Mouse (Mus musculus) intestine, embryonic 15.5 days (tissue): ENCODE measurements around the gene Phlpp1. TPM values are rescaled to one million over a fixed set of nuclear protein-coding genes. Genes with fewer than 3 reads are reported as not detected.
A peak's percentile ranks its signal among the peaks of the same experiment; 100 is the strongest.

ENCODE experiments used
- ATAC-seq: fragments of 200-750 bp; cut with Nextera tagmentation; 2 replicates; pipeline ENCODE4 v1.8.0; 2017; ENCODE audit warnings: moderate TSS enrichment, moderate library complexity
- H3K27ac ChIP-seq: fragments of 300-500 bp; sonication (generic); 2 replicates; pipeline ENCODE4 v1.5.1; 2015; ENCODE audit warnings: mild to moderate bottlenecking, inconsistent platforms
- H3K27me3 ChIP-seq: fragments of 300-500 bp; sonication (generic); replicated peaks from 2 replicates; pipeline ENCODE4 v1.6.1; 2015; ENCODE audit warnings: inconsistent platforms
- H3K36me3 ChIP-seq: fragments of 300-500 bp; sonication (generic); 2 replicates; pipeline ENCODE4 v1.6.1; 2015; ENCODE audit warnings: inconsistent platforms
- H3K4me1 ChIP-seq: fragments of 300-500 bp; sonication (generic); replicated peaks from 2 replicates; pipeline ENCODE4 v1.6.1; 2015; ENCODE audit warnings: inconsistent platforms
- H3K4me2 ChIP-seq: fragments of 300-500 bp; sonication (generic); replicated peaks from 2 replicates; pipeline ENCODE4 v1.6.1; 2015; ENCODE audit warnings: mild to moderate bottlenecking, inconsistent platforms
- H3K4me3 ChIP-seq: fragments of 300-500 bp; sonication (generic); replicated peaks from 2 replicates; pipeline ENCODE4 v1.5.1; 2015; ENCODE audit warnings: inconsistent platforms
- H3K9ac ChIP-seq: fragments of 300-500 bp; sonication (generic); 2 replicates; pipeline ENCODE4 v1.6.1; 2015; ENCODE audit warnings: inconsistent platforms
- H3K9me3 ChIP-seq: fragments of 300-500 bp; sonication (generic); 2 replicates; pipeline ENCODE4 v1.6.1; 2016; ENCODE audit warnings: inconsistent platforms
- whole genome bisulfite sequencing: fragments of 180-500 bp; shearing (Covaris S2); methylation state at CpG from one replicate; pipeline ENCODE4 v1.1.7; 2015; 5-methylcytosine and 5-hydroxymethylcytosine counted together
- polyA plus RNA-seq: library from polyadenylated mRNA; unstranded; fragments of >200 nt; fragmentation: Nextera tagmentation; extraction: Ambion mirVana; gene quantifications from 2 replicates; pipeline ENCODE4 v1.2.1, GENCODE M21; 2015

The Phlpp1 gene
- polyA plus RNA-seq, 1 experiment from 2014 or later, result 3.2 TPM

DNA sequence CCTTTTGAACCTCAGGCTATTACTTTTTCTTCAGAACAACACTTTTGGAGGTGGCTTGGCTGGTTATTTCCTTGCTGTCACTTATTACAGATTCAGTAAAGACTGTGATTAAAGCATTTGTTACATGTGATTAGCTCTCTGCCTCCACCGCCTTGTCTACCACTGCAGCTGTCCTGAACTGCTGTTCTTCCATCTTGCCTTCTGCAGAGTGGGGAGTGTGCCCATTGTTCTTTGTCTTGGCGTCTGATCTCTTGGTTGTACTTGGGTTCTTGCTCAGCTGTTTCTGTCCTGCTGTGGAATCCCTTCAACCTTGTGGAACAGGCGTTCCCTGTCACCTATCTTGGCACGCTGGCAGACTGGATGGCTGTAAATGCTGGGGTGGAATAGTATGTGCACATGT, 30.4 kb downstream of the Phlpp1 start:
- Histone ChIP-seq H3K27me3 (no peaks in the 10 kb centered on the region), H3K36me3 (no peaks in the 10 kb centered on the region), H3K27ac (no peak overlapping the region), H3K4me2 (no peak overlapping the region), H3K4me3 (no peak overlapping the region), H3K9me3 (no peaks in the 10 kb centered on the region), H3K9ac (no peak overlapping the region), H3K4me1 (peaks cover 16% of the 10 kb centered on the region; the same call in 1 of the 2 replicates)
- ATAC-seq, result no peak
- WGBS, result 71% methylated on average over 4 of the region's 4 CpGs

GRCm38 (mm10) chr1:106203942-106204341, 32.4 kb downstream of the Phlpp1 start:
- WGBS, result 43% methylated on average over 3 of the region's 3 CpGs
- no peak for ATAC-seq
- no peaks in the 10 kb centered on the region for H3K27me3 ChIP-seq

GRCm38 (mm10) chr1:106204350-106204749, 32.8 kb downstream of the Phlpp1 start:
- H3K9me3 ChIP-seq, result no peaks in the 10 kb centered on the region
- 28% methylated on average over 3 of the region's 3 CpGs for WGBS
- H3K27me3 ChIP-seq, result no peaks in the 10 kb centered on the region

More at GRCm38 (mm10) chr1:106203942-106204341, 32.4 kb downstream of the Phlpp1 start:
- Histone ChIP-seq H3K27ac (no peak overlapping the region), H3K4me2 (no peak overlapping the region), H3K9ac (no peak overlapping the region), H3K36me3 (no peaks in the 10 kb centered on the region), H3K4me3 (no peak overlapping the region), H3K9me3 (no peaks in the 10 kb centered on the region), H3K4me1 (peaks cover 15% of the 10 kb centered on the region; the same call in 1 of the 2 replicates)

GRCm38 (mm10) chr1:106208581-106208980, 37.0 kb downstream of the Phlpp1 start:
- 64% methylated on average over 5 of the region's 5 CpGs for WGBS
- Histone ChIP-seq H3K4me1 (0 out of 2 replicates have a peak, but pooled peaks cover 8% of the 10 kb centered on the region), H3K27me3 (no peaks in the 10 kb centered on the region), H3K36me3 (no peaks in the 10 kb centered on the region), H3K27ac (no peak overlapping the region), H3K4me2 (no peak overlapping the region), H3K4me3 (no peak overlapping the region), H3K9me3 (no peaks in the 10 kb centered on the region), H3K9ac (no peak overlapping the region)
- no peak for ATAC-seq

More at GRCm38 (mm10) chr1:106204350-106204749, 32.8 kb downstream of the Phlpp1 start:
- H3K36me3 ChIP-seq, result no peaks in the 10 kb centered on the region
- no peak overlapping the region for H3K4me3 ChIP-seq
- H3K27ac ChIP-seq, result no peak overlapping the region
- H3K4me2 ChIP-seq, result no peak overlapping the region
- H3K9ac ChIP-seq, result no peak overlapping the region
- ATAC-seq, result peak; percentile 70
- peaks cover 12% of the 10 kb centered on the region; the same call in 1 of the 2 replicates for H3K4me1 ChIP-seq

DNA sequence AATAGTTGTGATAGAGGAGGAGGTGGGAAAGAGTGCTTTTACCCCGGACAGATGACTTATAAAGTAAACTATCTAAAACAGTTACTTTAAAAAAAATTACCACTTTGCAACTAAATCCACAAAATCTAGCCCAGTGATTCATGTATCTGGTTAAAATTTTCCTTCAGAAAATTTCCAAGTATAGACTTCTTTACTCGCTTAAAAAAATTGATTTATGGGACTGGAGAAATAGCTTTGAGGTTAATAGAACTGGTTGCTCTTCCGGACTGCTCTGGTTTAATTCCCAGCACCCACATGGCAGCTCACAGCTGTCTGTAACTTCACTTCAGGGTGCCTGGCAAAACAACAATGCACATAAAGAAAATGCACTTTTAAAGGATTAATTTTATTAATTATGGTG, 38.9 kb downstream of the Phlpp1 start:
- 44% methylated on average over 3 of the region's 3 CpGs for WGBS
- Histone ChIP-seq H3K9ac (no peak overlapping the region), H3K4me2 (no peak overlapping the region), H3K36me3 (no peaks in the 10 kb centered on the region), H3K4me1 (no peaks in the 10 kb centered on the region), H3K9me3 (no peaks in the 10 kb centered on the region), H3K4me3 (no peak overlapping the region), H3K27me3 (no peaks in the 10 kb centered on the region), H3K27ac (no peak overlapping the region)
- no peak for ATAC-seq

DNA sequence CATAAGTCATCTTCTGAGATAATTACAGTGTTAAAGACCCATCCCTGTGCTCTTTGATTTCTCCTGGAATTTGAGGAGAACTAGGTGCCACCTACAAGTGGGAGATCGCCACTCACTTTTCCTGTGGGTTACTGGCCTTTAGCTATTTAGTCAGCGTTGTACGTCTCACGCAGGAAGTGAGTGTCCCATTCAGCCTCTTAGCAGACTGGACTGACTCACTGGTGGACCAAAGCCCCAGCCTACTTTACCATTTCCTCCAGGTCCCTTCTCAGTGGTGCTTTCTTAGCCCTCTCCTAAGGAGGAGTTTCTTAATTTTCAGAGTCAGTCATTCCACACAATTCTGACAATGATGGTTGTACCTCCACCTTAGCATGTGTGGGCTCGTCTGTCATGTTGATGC, 39.6 kb downstream of the Phlpp1 start:
- 84% methylated on average over 5 of the region's 5 CpGs for whole genome bisulfite sequencing
- no peaks in the 10 kb centered on the region for H3K27me3 ChIP-seq
- H3K36me3 ChIP-seq, result no peaks in the 10 kb centered on the region
- H3K4me2 ChIP-seq, result no peak overlapping the region
- no peak overlapping the region for H3K9ac ChIP-seq
- H3K4me1 ChIP-seq, result no peaks in the 10 kb centered on the region
- H3K27ac ChIP-seq, result no peak overlapping the region
- H3K4me3 ChIP-seq, result no peak overlapping the region
- no peaks in the 10 kb centered on the region for H3K9me3 ChIP-seq
- no peak for ATAC-seq

DNA sequence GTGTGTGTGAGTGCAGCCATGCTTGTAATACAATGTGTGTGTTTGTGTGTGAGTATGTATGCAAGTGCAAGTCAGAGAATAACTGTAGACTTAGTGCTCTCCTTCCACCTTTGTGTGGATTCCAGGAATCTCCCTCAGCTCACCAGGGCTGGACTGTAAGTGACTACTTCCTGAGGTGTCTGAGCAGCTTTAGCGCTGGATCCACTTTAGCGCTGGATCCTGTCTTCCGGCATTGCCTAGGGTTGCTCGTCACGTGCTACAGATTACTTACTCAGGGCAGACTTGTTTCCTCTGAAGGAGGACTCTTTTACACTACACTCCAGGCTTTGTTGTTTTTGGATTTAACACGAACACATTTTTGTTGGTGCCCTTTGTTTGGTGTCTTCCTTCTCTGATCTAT, 48.9 kb downstream of the Phlpp1 start:
- no peak overlapping the region for H3K9ac ChIP-seq
- no peak for ATAC-seq
- H3K4me3 ChIP-seq, result no peak overlapping the region
- no peaks in the 10 kb centered on the region for H3K36me3 ChIP-seq
- H3K9me3 ChIP-seq, result no peaks in the 10 kb centered on the region
- H3K4me2 ChIP-seq, result no peak overlapping the region
- WGBS, result 67% methylated on average over 6 of the region's 6 CpGs
- H3K4me1 ChIP-seq, result no peaks in the 10 kb centered on the region
- H3K27me3 ChIP-seq, result no peaks in the 10 kb centered on the region
- no peak overlapping the region for H3K27ac ChIP-seq

- WGBS, result 90% methylated on average over 1 of the region's 1 CpGs
- Histone ChIP-seq H3K4me1 (no peaks in the 10 kb centered on the region), H3K4me2 (no peak overlapping the region), H3K4me3 (no peak overlapping the region), H3K9me3 (no peaks in the 10 kb centered on the region), H3K27me3 (no peaks in the 10 kb centered on the region), H3K27ac (no peak overlapping the region), H3K36me3 (no peaks in the 10 kb centered on the region), H3K9ac (no peak overlapping the region)
- no peak for ATAC-seq
These were observed 49.8 kb downstream of the Phlpp1 start for GRCm38 (mm10) chr1:106221371-106221770.

DNA sequence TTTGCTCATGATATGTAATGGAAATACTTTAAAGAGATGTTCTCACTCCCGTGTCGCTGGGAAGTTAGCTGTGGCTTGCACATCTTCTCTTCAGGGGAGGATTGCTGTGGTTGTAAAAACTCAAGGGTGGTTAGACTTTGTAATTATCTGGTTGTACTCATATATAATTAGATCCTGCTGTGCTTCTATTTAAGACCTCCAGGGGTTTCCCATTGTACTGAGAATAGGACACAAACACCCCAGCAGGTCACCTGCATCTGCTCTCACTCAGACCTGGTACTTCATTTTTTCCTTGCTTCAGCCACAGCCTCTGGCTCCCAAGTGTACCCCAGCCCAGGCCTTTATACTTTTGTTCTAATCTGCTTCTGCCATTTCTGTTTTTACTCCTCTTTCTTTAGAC, 50.4 kb downstream of the Phlpp1 start:
- no peaks in the 10 kb centered on the region for H3K36me3 ChIP-seq
- H3K9me3 ChIP-seq, result no peaks in the 10 kb centered on the region
- WGBS, result 50% methylated on average over 2 of the region's 2 CpGs
- no peaks in the 10 kb centered on the region for H3K4me1 ChIP-seq
- no peak overlapping the region for H3K9ac ChIP-seq
- no peak overlapping the region for H3K4me2 ChIP-seq
- peak; percentile 8; the same call in 1 of the 2 replicates for ATAC-seq
- no peak overlapping the region for H3K4me3 ChIP-seq
- no peaks in the 10 kb centered on the region for H3K27me3 ChIP-seq
- H3K27ac ChIP-seq, result no peak overlapping the region

DNA sequence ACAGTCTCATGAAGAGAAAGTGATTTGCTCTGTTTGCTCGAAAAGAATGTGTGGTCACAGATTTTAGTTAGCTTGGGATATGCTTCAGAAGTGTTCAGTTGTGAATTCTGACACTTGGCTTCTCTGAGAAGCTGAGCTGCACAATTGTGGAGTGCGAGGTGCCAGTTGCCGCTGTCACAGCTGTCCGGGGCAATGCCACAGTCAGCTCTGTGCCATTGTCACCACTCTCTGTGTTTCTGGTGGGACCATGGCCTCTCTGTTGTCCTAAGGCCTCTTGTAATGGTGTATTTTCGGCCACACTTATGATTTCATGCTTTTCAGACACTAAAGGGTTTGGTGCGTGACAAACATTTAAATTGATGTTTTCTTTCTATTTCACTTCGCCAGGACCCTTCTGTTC, 55.1 kb downstream of the Phlpp1 start:
- H3K27ac ChIP-seq, result no peak overlapping the region
- H3K4me1 ChIP-seq, result no peaks in the 10 kb centered on the region
- no peaks in the 10 kb centered on the region for H3K9me3 ChIP-seq
- H3K4me3 ChIP-seq, result no peak overlapping the region
- H3K27me3 ChIP-seq, result no peaks in the 10 kb centered on the region
- no peak overlapping the region for H3K9ac ChIP-seq
- H3K4me2 ChIP-seq, result no peak overlapping the region
- ATAC-seq, result no peak
- no peaks in the 10 kb centered on the region for H3K36me3 ChIP-seq
- 79% methylated on average over 7 of the region's 7 CpGs for WGBS

DNA sequence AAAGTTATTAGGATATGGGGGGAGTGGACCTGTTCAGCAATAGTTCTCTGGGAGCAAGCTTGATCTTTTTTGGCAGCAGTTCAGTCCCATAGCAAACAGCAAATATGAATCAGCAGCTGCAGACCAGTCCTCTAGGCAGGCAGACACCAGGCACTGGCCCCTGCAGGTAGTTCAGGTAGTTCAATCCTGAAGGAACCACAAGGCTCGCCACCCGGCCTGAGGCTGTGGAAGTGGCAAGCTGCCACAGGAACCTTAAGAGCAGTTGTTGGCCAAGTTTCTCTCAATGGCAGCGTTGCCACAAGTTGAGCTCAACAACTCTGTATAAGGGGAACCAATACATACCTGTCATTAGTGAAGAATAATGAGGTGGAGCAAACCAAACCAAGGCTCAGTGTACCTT, 58.8 kb downstream of the Phlpp1 start:
- no peak overlapping the region for H3K4me3 ChIP-seq
- H3K4me2 ChIP-seq, result no peak overlapping the region
- H3K9ac ChIP-seq, result no peak overlapping the region
- no peaks in the 10 kb centered on the region for H3K9me3 ChIP-seq
- no peak for ATAC-seq
- no peaks in the 10 kb centered on the region for H3K36me3 ChIP-seq
- no peaks in the 10 kb centered on the region for H3K4me1 ChIP-seq
- no peaks in the 10 kb centered on the region for H3K27me3 ChIP-seq
- WGBS, result 83% methylated on average over 3 of the region's 3 CpGs
- H3K27ac ChIP-seq, result no peak overlapping the region

GRCm38 (mm10) chr1:106231345-106231744, 59.8 kb downstream of the Phlpp1 start:
- no peak overlapping the region for H3K9ac ChIP-seq
- no peak overlapping the region for H3K27ac ChIP-seq
- ATAC-seq, result no peak
- no peaks in the 10 kb centered on the region for H3K27me3 ChIP-seq
- no peaks in the 10 kb centered on the region for H3K9me3 ChIP-seq
- WGBS, result 75% methylated on average over 5 of the region's 5 CpGs
- no peak overlapping the region for H3K4me3 ChIP-seq
- H3K4me2 ChIP-seq, result no peak overlapping the region
- no peaks in the 10 kb centered on the region for H3K36me3 ChIP-seq
- no peaks in the 10 kb centered on the region for H3K4me1 ChIP-seq

DNA sequence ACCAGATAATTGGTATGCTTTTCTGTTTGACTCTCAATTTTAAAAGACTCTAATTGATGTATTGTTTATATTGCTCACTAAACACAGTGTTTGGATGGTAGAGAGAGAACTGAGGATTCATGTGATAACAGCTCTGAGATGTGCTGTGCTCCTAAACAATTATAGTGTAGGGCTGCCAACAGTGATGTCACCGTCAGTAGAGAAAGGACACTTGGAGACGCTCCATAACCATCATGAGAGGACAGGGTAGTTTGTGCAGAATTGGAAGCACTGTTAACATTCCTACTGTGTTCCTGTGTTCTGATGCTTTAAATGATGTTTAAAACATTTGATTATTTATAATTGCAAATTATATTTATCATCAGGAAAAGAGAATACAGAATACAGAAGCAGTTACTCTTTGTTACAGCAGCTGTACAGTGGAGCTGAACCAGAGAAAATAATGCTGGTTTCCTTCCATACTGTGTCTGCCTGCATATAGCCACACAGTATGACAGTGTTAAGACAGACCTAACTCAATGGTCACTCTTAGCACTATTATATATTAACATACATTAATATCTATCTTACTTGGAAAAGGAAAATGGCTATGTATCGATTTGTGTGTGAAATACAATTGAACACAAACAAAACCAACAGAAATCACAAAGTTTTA, 60.4 kb downstream of the Phlpp1 start:
- Histone ChIP-seq H3K4me2 (no peak overlapping the region), H3K36me3 (no peaks in the 10 kb centered on the region), H3K4me3 (no peak overlapping the region), H3K9me3 (no peaks in the 10 kb centered on the region), H3K27me3 (no peaks in the 10 kb centered on the region), H3K9ac (no peak overlapping the region), H3K27ac (no peak overlapping the region), H3K4me1 (no peaks in the 10 kb centered on the region)
- WGBS, result 62% methylated on average over 3 of the region's 3 CpGs
- peak; percentile 63 for ATAC-seq
